Mouse (Mus musculus): Measurements from ENCODE around the gene Xpo5.

DNA sequence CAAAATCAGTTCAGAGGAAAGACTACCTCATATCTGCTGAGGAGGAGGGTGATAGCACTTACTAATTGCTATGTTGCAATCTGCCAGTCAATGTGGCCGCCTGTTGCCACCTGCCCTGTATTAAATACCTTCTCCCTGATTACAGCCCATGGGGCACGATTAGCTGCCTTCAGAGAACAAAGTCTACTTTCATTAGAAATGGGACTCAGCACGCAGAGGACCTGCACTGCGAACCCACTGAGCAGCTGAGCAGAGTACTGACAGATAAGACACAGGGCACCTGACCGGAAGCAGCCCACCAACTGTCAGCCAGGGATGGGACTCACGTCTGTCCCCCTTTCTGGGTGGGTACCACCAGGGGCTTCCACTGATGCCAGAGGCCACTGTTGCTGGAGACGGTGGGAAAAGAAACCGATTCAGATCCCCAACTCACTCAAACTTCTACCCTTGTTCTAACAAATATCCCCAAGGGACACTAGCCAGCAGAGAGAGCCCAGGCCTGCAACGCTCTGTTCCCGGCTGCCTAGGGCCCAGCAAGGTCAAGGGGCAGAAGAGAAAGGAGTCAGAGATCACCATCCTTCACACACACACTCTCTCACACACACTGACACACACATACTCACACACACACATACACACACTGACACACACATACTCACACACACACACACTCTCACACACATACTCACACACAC, 65.6 kb downstream of the Xpo5 start:
- no peak for TF ChIP-seq POLR2A (IDR thresholded peaks at IDR 0.05; ENCODE audit: borderline replicate concordance, control insufficient read depth, low read depth, low read length)
- no peak for TF ChIP-seq CTCF (IDR thresholded peaks at IDR 0.05; ENCODE audit: control insufficient read depth, insufficient read depth, low read length)

Data from bone marrow, adult 2 months (tissue).